Mouse (Mus musculus): Measurements from ENCODE around the gene Matn3. TPM values are rescaled to one million over a fixed set of nuclear protein-coding genes. Genes with fewer than 3 reads are reported as not detected.

The Matn3 gene
- polyA plus RNA-seq, 1 experiment from 2014 or later, result 0.13 TPM

GRCm38 (mm10) chr12:8941699-8942392, 5.9 kb upstream of the Matn3 start:
- H3K9ac ChIP-seq (replicated peaks; ENCODE audit: low read depth, low read length), result no peak overlapping the region
- H3K4me1 ChIP-seq (ENCODE audit: control insufficient read depth, insufficient read depth, low read length), result no peaks in the 10 kb centered on the region
- no peaks in the 10 kb centered on the region for H3K27me3 ChIP-seq (ENCODE audit: control insufficient read depth, insufficient read depth, low read length)
- H3K9me3 ChIP-seq (ENCODE audit: control insufficient read depth, low read depth, low read length), result no peaks in the 10 kb centered on the region
- H3K4me3 ChIP-seq (ENCODE audit: low read depth, low read length), result no peak overlapping the region
- no peak overlapping the region for H3K4me2 ChIP-seq (replicated peaks; ENCODE audit: low read depth, low read length)
- H3K36me3 ChIP-seq (ENCODE audit: control insufficient read depth, insufficient read depth, low read length), result peaks cover 26% of the 10 kb centered on the region
- 54% methylated on average over 4 of the region's 4 CpGs for WGBS
- no peak overlapping the region for H3K27ac ChIP-seq (ENCODE audit: low read length)
- no peak for ATAC-seq (ENCODE audit: insufficient number of reproducible peaks, insufficient read depth, low FRiP score, low read depth)

- Histone ChIP-seq H3K4me2 (replicated peaks; ENCODE audit: low read depth, low read length) (peak overlapping the region; percentile 85), H3K27me3 (ENCODE audit: control insufficient read depth, insufficient read depth, low read length) (0 out of 2 replicates have a peak, but pooled peaks cover 4% of the 10 kb centered on the region), H3K9me3 (ENCODE audit: control insufficient read depth, low read depth, low read length) (no peaks in the 10 kb centered on the region), H3K9ac (replicated peaks; ENCODE audit: low read depth, low read length) (no peak overlapping the region), H3K4me1 (ENCODE audit: control insufficient read depth, insufficient read depth, low read length) (0 out of 2 replicates have a peak, but pooled peaks cover 4% of the 10 kb centered on the region), H3K36me3 (ENCODE audit: control insufficient read depth, insufficient read depth, low read length) (no peaks in the 10 kb centered on the region), H3K4me3 (ENCODE audit: low read depth, low read length) (no peak overlapping the region), H3K27ac (ENCODE audit: low read length) (no peak overlapping the region)
- ATAC-seq (ENCODE audit: insufficient number of reproducible peaks, insufficient read depth, low FRiP score, low read depth), result no peak
- 48% methylated on average over 9 of the region's 9 CpGs for WGBS
Observed at GRCm38 (mm10) chr12:8947163-8947562, 566 bp upstream of the Matn3 start.

- H3K36me3 ChIP-seq (ENCODE audit: control insufficient read depth, insufficient read depth, low read length), result no peaks in the 10 kb centered on the region
- no peaks in the 10 kb centered on the region for H3K4me1 ChIP-seq (ENCODE audit: control insufficient read depth, insufficient read depth, low read length)
- H3K27me3 ChIP-seq (ENCODE audit: control insufficient read depth, insufficient read depth, low read length), result 0 out of 2 replicates have a peak, but pooled peaks cover 4% of the 10 kb centered on the region
- H3K9ac ChIP-seq (replicated peaks; ENCODE audit: low read depth, low read length), result no peak overlapping the region
- WGBS, result 83% methylated on average over 10 of the region's 10 CpGs
- no peak overlapping the region for H3K27ac ChIP-seq (ENCODE audit: low read length)
- no peak overlapping the region for H3K4me3 ChIP-seq (ENCODE audit: low read depth, low read length)
- H3K4me2 ChIP-seq (replicated peaks; ENCODE audit: low read depth, low read length), result no peak overlapping the region
- no peak for ATAC-seq (ENCODE audit: insufficient number of reproducible peaks, insufficient read depth, low FRiP score, low read depth)
- no peaks in the 10 kb centered on the region for H3K9me3 ChIP-seq (ENCODE audit: control insufficient read depth, low read depth, low read length)
Observed at GRCm38 (mm10) chr12:8953136-8953535, 5.4 kb downstream of the Matn3 start.

- WGBS, result 61% methylated on average over 9 of the region's 9 CpGs
- Histone ChIP-seq H3K4me3 (ENCODE audit: low read depth, low read length) (no peak overlapping the region), H3K27ac (ENCODE audit: low read length) (no peak overlapping the region), H3K27me3 (ENCODE audit: control insufficient read depth, insufficient read depth, low read length) (no peaks in the 10 kb centered on the region), H3K9ac (replicated peaks; ENCODE audit: low read depth, low read length) (no peak overlapping the region), H3K4me1 (ENCODE audit: control insufficient read depth, insufficient read depth, low read length) (no peaks in the 10 kb centered on the region), H3K36me3 (ENCODE audit: control insufficient read depth, insufficient read depth, low read length) (no peaks in the 10 kb centered on the region), H3K4me2 (replicated peaks; ENCODE audit: low read depth, low read length) (no peak overlapping the region), H3K9me3 (ENCODE audit: control insufficient read depth, low read depth, low read length) (no peaks in the 10 kb centered on the region)
- no peak for ATAC-seq (ENCODE audit: insufficient number of reproducible peaks, insufficient read depth, low FRiP score, low read depth)
Observed at GRCm38 (mm10) chr12:8954161-8954561, 6.4 kb downstream of the Matn3 start.

- H3K36me3 ChIP-seq (ENCODE audit: control insufficient read depth, insufficient read depth, low read length), result no peaks in the 10 kb centered on the region
- H3K4me3 ChIP-seq (ENCODE audit: low read depth, low read length), result no peak overlapping the region
- H3K27me3 ChIP-seq (ENCODE audit: control insufficient read depth, insufficient read depth, low read length), result no peaks in the 10 kb centered on the region
- H3K4me1 ChIP-seq (ENCODE audit: control insufficient read depth, insufficient read depth, low read length), result no peaks in the 10 kb centered on the region
- H3K9me3 ChIP-seq (ENCODE audit: control insufficient read depth, low read depth, low read length), result no peaks in the 10 kb centered on the region
- no peak overlapping the region for H3K4me2 ChIP-seq (replicated peaks; ENCODE audit: low read depth, low read length)
- ATAC-seq (ENCODE audit: insufficient number of reproducible peaks, insufficient read depth, low FRiP score, low read depth), result no peak
- no peak overlapping the region for H3K27ac ChIP-seq (ENCODE audit: low read length)
- H3K9ac ChIP-seq (replicated peaks; ENCODE audit: low read depth, low read length), result no peak overlapping the region
- 54% methylated on average over 9 of the region's 9 CpGs for whole genome bisulfite sequencing
Observed at GRCm38 (mm10) chr12:8961607-8962316, 14.0 kb downstream of the Matn3 start.

- Histone ChIP-seq H3K27me3 (ENCODE audit: control insufficient read depth, insufficient read depth, low read length) (no peaks in the 10 kb centered on the region), H3K4me1 (ENCODE audit: control insufficient read depth, insufficient read depth, low read length) (no peaks in the 10 kb centered on the region), H3K4me3 (ENCODE audit: low read depth, low read length) (no peak overlapping the region), H3K4me2 (replicated peaks; ENCODE audit: low read depth, low read length) (no peak overlapping the region), H3K9ac (replicated peaks; ENCODE audit: low read depth, low read length) (no peak overlapping the region), H3K9me3 (ENCODE audit: control insufficient read depth, low read depth, low read length) (no peaks in the 10 kb centered on the region), H3K36me3 (ENCODE audit: control insufficient read depth, insufficient read depth, low read length) (no peaks in the 10 kb centered on the region), H3K27ac (ENCODE audit: low read length) (no peak overlapping the region)
- WGBS, result 10% methylated on average over 9 of the region's 9 CpGs
- 0 out of 2 replicates have a peak, but pooled peaks have one; percentile 42 for ATAC-seq (ENCODE audit: insufficient number of reproducible peaks, insufficient read depth, low FRiP score, low read depth)
Observed at GRCm38 (mm10) chr12:8969828-8970227, 22.1 kb downstream of the Matn3 start.

GRCm38 (mm10) chr12:8973820-8974465, 26.2 kb downstream of the Matn3 start, which contains the start of gene Wdr35:
Gene Wdr35, plus strand, starts transcription at chr12:8973892.
- peak within 1 kb of the TSS; percentile 89 for H3K4me2 ChIP-seq (replicated peaks; ENCODE audit: low read depth, low read length)
- peak within 1 kb of the TSS; percentile 79 for H3K4me3 ChIP-seq (ENCODE audit: low read depth, low read length)
- ATAC-seq (ENCODE audit: insufficient number of reproducible peaks, insufficient read depth, low FRiP score, low read depth), result peak; percentile 92
- H3K27me3 ChIP-seq (ENCODE audit: control insufficient read depth, insufficient read depth, low read length), result no peaks in the 10 kb centered on the region
- no peaks in the 10 kb centered on the region for H3K4me1 ChIP-seq (ENCODE audit: control insufficient read depth, insufficient read depth, low read length)
- H3K9ac ChIP-seq (replicated peaks; ENCODE audit: low read depth, low read length), result peak within 1 kb of the TSS; percentile 46; the same call in 1 of the 2 replicates
- WGBS, result under 1% methylated on average over 45 of the region's 45 CpGs
- H3K9me3 ChIP-seq (ENCODE audit: control insufficient read depth, low read depth, low read length), result no peaks in the 10 kb centered on the region
- no peaks in the 10 kb centered on the region for H3K36me3 ChIP-seq (ENCODE audit: control insufficient read depth, insufficient read depth, low read length)
- peak within 1 kb of the TSS; percentile 11; the same call in 1 of the 2 replicates for H3K27ac ChIP-seq (ENCODE audit: low read length)

- no peak overlapping the region for H3K4me3 ChIP-seq (ENCODE audit: low read depth, low read length)
- no peak for ATAC-seq (ENCODE audit: insufficient number of reproducible peaks, insufficient read depth, low FRiP score, low read depth)
- H3K27me3 ChIP-seq (ENCODE audit: control insufficient read depth, insufficient read depth, low read length), result no peaks in the 10 kb centered on the region
- H3K4me1 ChIP-seq (ENCODE audit: control insufficient read depth, insufficient read depth, low read length), result no peaks in the 10 kb centered on the region
- H3K36me3 ChIP-seq (ENCODE audit: control insufficient read depth, insufficient read depth, low read length), result no peaks in the 10 kb centered on the region; the same call in 1 of the 2 replicates
- no peak overlapping the region for H3K9ac ChIP-seq (replicated peaks; ENCODE audit: low read depth, low read length)
- H3K27ac ChIP-seq (ENCODE audit: low read length), result no peak overlapping the region
- peak overlapping the region; percentile 89; the same call in 1 of the 2 replicates for H3K4me2 ChIP-seq (replicated peaks; ENCODE audit: low read depth, low read length)
- 88% methylated on average over 3 of the region's 3 CpGs for WGBS
- H3K9me3 ChIP-seq (ENCODE audit: control insufficient read depth, low read depth, low read length), result no peaks in the 10 kb centered on the region
Observed at GRCm38 (mm10) chr12:8975076-8975475, 27.3 kb downstream of the Matn3 start.
